Mouse (Mus musculus): ENCODE measurements around the gene BC107364. TPM values are rescaled to one million over a fixed set of nuclear protein-coding genes. Genes with fewer than 3 reads are reported as not detected.
"Not testable (repeated sequence)": the region's sequence is repeated elsewhere in the genome, so short reads cannot be mapped to it uniquely, and the experiment has no call there.

BC107364 gene
- total and polyA plus RNA-seq, 2 experiments from 2014 or later = not detected

DNA sequence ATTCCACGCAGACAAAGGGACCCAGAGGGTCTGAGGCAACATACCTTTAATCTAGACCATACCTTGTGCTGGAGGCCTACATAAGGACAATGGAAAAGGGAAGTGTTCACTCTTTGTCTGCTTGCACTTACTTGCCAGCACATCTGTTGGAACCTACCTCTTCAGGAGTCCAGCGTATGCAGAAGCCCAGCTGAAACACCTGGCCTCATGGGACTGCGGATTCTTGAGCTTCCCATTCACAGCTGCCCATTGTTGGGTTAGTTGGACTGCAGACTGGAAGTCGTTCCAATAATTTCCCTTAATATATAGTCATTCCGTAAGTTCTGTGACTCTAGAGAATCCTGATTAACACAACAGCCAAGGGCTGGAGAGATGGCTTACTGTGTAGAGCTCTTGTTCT lies 20.0 kb upstream of the BC107364 start:
- peaks cover 32% of the 10 kb centered on the region for H3K27me3 ChIP-seq (ENCODE audit: insufficient read depth, low read length)
- 94% methylated on average over 5 of the region's 5 CpGs for WGBS
- DNase-seq (ENCODE audit: low spot score) = no peak

DNA sequence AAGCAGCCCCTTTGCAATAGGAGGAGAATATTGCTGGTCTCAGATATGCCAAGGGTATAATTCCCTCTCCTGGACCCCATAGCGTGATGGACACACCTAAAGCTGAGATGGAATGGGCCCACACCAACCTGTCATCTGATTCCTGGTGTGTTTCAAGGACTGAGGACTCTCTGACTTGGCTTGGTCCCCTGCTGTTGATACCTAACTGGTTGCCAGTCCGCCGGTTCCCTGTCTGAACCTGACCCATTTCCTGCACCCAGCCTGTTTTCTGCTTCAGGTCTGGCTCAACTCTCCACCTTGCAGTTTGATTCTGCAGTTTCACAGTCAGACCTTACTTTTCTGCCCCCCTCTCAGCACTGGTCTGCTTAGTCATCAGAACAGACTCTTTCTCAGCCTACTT lies 17.5 kb upstream of the BC107364 start:
- 82% methylated on average over 3 of the region's 3 CpGs for whole genome bisulfite sequencing
- TF ChIP-seq CTCF (IDR thresholded peaks at IDR 0.05) = no peak
- H3K9me3 ChIP-seq (ENCODE audit: low read length) = no peaks in the 10 kb centered on the region
- ATAC-seq (ENCODE audit: low FRiP score) (no peak), DNase-seq (ENCODE audit: low spot score) (no peak)
- no peaks in the 10 kb centered on the region for H3K36me3 ChIP-seq (ENCODE audit: insufficient read depth, low read length)
- H3K9ac ChIP-seq (replicated peaks; ENCODE audit: low read length, poor library complexity, severe bottlenecking) = no peak overlapping the region
- H3K4me3 ChIP-seq (ENCODE audit: low read depth, low read length) = no peak overlapping the region
- H3K27ac ChIP-seq (ENCODE audit: low read depth, low read length) = no peak overlapping the region
- no peaks in the 10 kb centered on the region for H3K4me1 ChIP-seq (ENCODE audit: insufficient read depth, low read length)
- H3K27me3 ChIP-seq (ENCODE audit: insufficient read depth, low read length) = peaks cover 25% of the 10 kb centered on the region
- H3K4me2 ChIP-seq (ENCODE audit: low read depth, low read length, poor library complexity, severe bottlenecking) = no peak overlapping the region

More for the DNA sequence above, 20.0 kb upstream of the BC107364 start:
- Histone ChIP-seq H3K4me1 (ENCODE audit: insufficient read depth, low read length) (peaks cover 3% of the 10 kb centered on the region; the same call in 1 of the 2 replicates), H3K9ac (replicated peaks; ENCODE audit: low read length, poor library complexity, severe bottlenecking) (no peak overlapping the region), H3K4me2 (ENCODE audit: low read depth, low read length, poor library complexity, severe bottlenecking) (no peak overlapping the region), H3K36me3 (ENCODE audit: insufficient read depth, low read length) (no peaks in the 10 kb centered on the region), H3K27ac (ENCODE audit: low read depth, low read length) (no peak overlapping the region), H3K4me3 (ENCODE audit: low read depth, low read length) (no peak overlapping the region), H3K9me3 (ENCODE audit: low read length) (no peaks in the 10 kb centered on the region)
- no peak for TF ChIP-seq CTCF (IDR thresholded peaks at IDR 0.05)
- ATAC-seq (ENCODE audit: low FRiP score) = no peak

DNA sequence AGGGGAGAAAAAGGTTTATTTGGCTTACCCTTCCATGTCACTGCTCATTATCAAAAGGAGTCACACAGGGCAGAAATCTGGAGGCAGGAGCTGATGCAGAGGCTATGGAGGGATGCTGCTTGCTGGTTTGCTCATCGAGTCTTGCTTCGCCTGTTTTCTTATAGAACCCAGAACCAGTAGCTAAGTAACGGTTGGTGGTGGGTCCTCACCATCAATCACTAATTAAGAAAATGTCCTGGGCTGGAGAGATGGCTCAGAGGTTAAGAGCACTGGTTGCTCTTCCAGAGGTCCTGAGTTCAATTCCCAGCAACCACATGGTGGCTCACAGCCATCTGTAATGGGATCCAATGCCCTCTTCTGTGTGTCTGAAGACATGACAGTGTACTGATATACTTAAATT lies 16.2 kb upstream of the BC107364 start:
- H3K9me3 ChIP-seq (ENCODE audit: low read length); ATAC-seq (ENCODE audit: low FRiP score); H3K27ac ChIP-seq (ENCODE audit: low read depth, low read length); H3K4me3 ChIP-seq (ENCODE audit: low read depth, low read length); H3K4me1 ChIP-seq (ENCODE audit: insufficient read depth, low read length); DNase-seq (ENCODE audit: low spot score); H3K36me3 ChIP-seq (ENCODE audit: insufficient read depth, low read length); H3K4me2 ChIP-seq (ENCODE audit: low read depth, low read length, poor library complexity, severe bottlenecking); H3K9ac ChIP-seq (replicated peaks; ENCODE audit: low read length, poor library complexity, severe bottlenecking): not testable (repeated sequence)
- WGBS = 93% methylated on average over 3 of the region's 3 CpGs
- H3K27me3 ChIP-seq (ENCODE audit: insufficient read depth, low read length) = peaks cover 22% of the 10 kb centered on the region; the same call in 1 of the 2 replicates

DNA sequence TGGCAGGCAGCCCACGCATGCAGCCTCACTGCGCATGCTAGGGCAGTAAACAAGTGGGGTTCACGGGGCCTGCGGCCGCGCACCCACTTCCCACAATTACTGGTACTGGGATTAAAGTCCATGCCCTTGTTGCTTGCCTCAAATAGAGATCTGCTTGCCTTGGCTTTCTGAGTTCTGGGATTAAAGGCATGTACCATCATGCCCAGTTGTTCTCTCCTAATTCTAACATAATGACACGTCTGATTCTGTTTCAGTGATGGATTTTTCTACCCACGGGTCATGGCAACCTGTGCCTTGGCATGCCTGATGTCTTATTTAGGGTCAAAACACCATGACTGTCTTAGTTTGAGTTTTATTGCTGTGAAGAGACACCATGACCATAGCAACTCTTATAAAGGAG lies 15.5 kb upstream of the BC107364 start:
- Histone ChIP-seq H3K36me3 (ENCODE audit: insufficient read depth, low read length) (no peaks in the 10 kb centered on the region), H3K27ac (ENCODE audit: low read depth, low read length) (no peak overlapping the region), H3K27me3 (ENCODE audit: insufficient read depth, low read length) (peaks cover 20% of the 10 kb centered on the region; the same call in 1 of the 2 replicates), H3K9ac (replicated peaks; ENCODE audit: low read length, poor library complexity, severe bottlenecking) (no peak overlapping the region), H3K4me3 (ENCODE audit: low read depth, low read length) (no peak overlapping the region), H3K9me3 (ENCODE audit: low read length) (no peaks in the 10 kb centered on the region), H3K4me1 (ENCODE audit: insufficient read depth, low read length) (no peaks in the 10 kb centered on the region), H3K4me2 (ENCODE audit: low read depth, low read length, poor library complexity, severe bottlenecking) (no peak overlapping the region)
- 89% methylated on average over 8 of the region's 8 CpGs for WGBS
- DNase-seq (ENCODE audit: low spot score) (no peak), ATAC-seq (ENCODE audit: low FRiP score) (no peak)
- no peak for TF ChIP-seq CTCF (IDR thresholded peaks at IDR 0.05)

DNA sequence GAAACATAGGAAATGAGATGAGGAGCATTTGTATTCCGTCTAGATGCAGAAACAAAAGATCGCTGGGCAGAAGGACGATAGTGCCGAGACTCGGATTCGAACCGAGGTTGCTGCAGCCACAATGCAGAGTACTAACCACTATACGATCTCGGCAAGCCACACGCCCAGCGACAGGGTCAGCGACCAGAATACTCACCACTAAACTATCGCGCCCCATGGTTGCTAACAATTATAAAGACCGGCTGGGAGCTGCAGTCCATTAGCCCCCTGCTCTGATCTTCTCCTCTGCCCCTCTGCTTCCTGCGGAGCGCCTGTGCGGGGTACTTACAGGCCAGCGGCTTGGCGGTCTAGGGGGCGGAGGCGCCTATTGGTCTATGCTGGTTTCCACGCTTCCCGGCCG lies 11.8 kb upstream of the BC107364 start:
- Histone ChIP-seq H3K9me3 (ENCODE audit: low read length) (no peaks in the 10 kb centered on the region), H3K27ac (ENCODE audit: low read depth, low read length) (no peak overlapping the region), H3K27me3 (ENCODE audit: insufficient read depth, low read length) (peaks cover 20% of the 10 kb centered on the region; the same call in 1 of the 2 replicates), H3K4me1 (ENCODE audit: insufficient read depth, low read length) (no peaks in the 10 kb centered on the region), H3K4me2 (ENCODE audit: low read depth, low read length, poor library complexity, severe bottlenecking) (no peak overlapping the region), H3K9ac (replicated peaks; ENCODE audit: low read length, poor library complexity, severe bottlenecking) (no peak overlapping the region), H3K36me3 (ENCODE audit: insufficient read depth, low read length) (no peaks in the 10 kb centered on the region), H3K4me3 (ENCODE audit: low read depth, low read length) (no peak overlapping the region)
- DNase-seq (ENCODE audit: low spot score) = no peak
- TF ChIP-seq CTCF (IDR thresholded peaks at IDR 0.05) = no peak
- no peak for ATAC-seq (ENCODE audit: low FRiP score)
- 19% methylated on average over 25 of the region's 25 CpGs for WGBS

DNA sequence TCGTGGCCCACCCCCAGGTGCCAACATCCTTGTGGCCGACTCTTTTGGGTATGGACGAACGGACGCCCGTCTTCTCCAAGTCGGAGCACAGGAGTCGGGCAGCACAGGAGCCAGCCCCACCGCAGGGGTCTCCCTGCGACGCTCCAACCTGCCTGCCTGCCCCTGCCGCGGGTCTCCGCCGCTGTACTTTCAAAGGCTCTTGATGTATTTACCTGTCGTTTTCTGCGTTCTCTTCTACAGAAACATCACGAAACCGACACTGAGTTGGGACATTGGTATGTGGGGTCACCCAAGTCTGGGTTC lies 8.4 kb upstream of the BC107364 start:
- H3K27ac ChIP-seq (ENCODE audit: low read depth, low read length); H3K4me2 ChIP-seq (ENCODE audit: low read depth, low read length, poor library complexity, severe bottlenecking); DNase-seq (ENCODE audit: low spot score); H3K36me3 ChIP-seq (ENCODE audit: insufficient read depth, low read length); H3K4me1 ChIP-seq (ENCODE audit: insufficient read depth, low read length); H3K4me3 ChIP-seq (ENCODE audit: low read depth, low read length); H3K9me3 ChIP-seq (ENCODE audit: low read length); ATAC-seq (ENCODE audit: low FRiP score); H3K9ac ChIP-seq (replicated peaks; ENCODE audit: low read length, poor library complexity, severe bottlenecking): not testable (repeated sequence)
- H3K27me3 ChIP-seq (ENCODE audit: insufficient read depth, low read length) = peaks cover 15% of the 10 kb centered on the region; the same call in 1 of the 2 replicates
- no CpG with 5 or more reads among the region's 19 CpGs for WGBS

DNA sequence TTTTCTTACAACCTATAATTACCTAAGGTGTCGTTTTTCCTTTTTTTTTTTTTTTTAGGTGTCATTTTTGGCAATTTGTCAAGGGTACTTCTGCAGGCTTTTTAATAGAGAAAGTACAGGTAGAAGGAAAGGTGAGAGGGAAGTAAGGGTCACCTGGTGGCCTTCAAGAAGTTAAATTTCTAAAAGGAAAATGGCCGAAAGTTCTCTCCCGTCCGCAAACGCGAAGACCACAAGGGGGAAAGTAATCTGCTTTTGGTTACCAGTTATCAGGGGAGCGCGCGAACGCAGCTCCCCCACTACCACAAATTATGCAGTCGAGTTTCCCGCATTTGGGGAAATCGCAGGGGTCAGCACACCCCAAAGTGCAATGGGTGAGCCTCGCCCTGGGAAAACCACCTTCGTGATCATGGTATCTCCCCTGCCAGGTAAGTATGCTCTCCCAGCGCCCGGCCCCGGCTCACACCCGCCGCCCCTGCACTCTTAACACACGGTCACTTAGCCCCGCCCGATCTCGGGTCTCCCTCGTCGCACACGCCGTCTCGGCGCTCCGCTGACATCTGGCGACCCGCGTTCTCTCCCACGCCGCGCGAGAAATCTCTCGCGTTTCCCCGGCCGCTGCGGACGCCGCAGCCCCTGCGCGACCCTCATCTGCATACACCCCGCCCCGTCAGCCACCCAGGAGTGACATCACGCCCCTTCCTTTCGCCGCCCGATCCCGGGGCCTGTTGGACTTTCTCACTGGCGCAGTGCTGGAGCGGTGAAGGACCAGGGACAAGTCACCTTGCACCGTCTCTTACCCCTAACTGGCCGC lies 7.9 kb upstream of the BC107364 start:
- H3K9me3 ChIP-seq (ENCODE audit: low read length); H3K4me1 ChIP-seq (ENCODE audit: insufficient read depth, low read length); H3K4me2 ChIP-seq (ENCODE audit: low read depth, low read length, poor library complexity, severe bottlenecking); H3K9ac ChIP-seq (replicated peaks; ENCODE audit: low read length, poor library complexity, severe bottlenecking); H3K27ac ChIP-seq (ENCODE audit: low read depth, low read length); ATAC-seq (ENCODE audit: low FRiP score); H3K27me3 ChIP-seq (ENCODE audit: insufficient read depth, low read length); DNase-seq (ENCODE audit: low spot score); H3K4me3 ChIP-seq (ENCODE audit: low read depth, low read length); H3K36me3 ChIP-seq (ENCODE audit: insufficient read depth, low read length): not testable (repeated sequence)
- 0% methylated on average over 1 of the region's 58 CpGs for WGBS

DNA sequence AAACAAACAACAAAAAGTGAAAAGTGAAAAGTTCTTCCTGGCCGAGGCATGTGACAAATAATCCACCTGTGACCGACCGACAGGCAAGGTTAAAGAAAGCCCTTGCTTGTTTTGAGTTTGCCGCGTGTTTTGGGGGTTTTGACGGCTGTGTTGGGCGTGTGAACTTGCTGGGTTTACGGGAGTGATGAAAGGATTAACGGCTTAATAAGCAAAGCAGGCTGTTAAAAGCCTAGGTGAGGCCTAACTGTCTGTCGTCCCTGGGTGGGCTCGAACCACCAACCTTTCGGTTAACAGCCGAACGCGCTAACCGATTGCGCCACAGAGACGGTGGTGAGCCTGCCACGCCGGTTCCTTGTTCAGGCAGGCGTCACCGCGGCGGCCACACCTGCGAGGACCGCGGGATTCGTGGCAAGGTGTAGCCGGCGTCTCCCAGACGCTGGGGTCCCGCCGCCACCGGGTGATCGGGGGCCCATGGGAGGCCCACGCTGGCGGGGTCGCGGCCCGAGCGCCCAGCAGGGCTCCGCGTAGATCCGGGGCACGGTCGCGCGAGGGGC lies 6.9 kb upstream of the BC107364 start:
- not testable (repeated sequence) for H3K4me1 ChIP-seq (ENCODE audit: insufficient read depth, low read length); H3K27me3 ChIP-seq (ENCODE audit: insufficient read depth, low read length); H3K4me3 ChIP-seq (ENCODE audit: low read depth, low read length); H3K4me2 ChIP-seq (ENCODE audit: low read depth, low read length, poor library complexity, severe bottlenecking); H3K9ac ChIP-seq (replicated peaks; ENCODE audit: low read length, poor library complexity, severe bottlenecking); H3K27ac ChIP-seq (ENCODE audit: low read depth, low read length); DNase-seq (ENCODE audit: low spot score); H3K36me3 ChIP-seq (ENCODE audit: insufficient read depth, low read length); ATAC-seq (ENCODE audit: low FRiP score); H3K9me3 ChIP-seq (ENCODE audit: low read length)
- no CpG with 5 or more reads among the region's 48 CpGs for WGBS

DNA sequence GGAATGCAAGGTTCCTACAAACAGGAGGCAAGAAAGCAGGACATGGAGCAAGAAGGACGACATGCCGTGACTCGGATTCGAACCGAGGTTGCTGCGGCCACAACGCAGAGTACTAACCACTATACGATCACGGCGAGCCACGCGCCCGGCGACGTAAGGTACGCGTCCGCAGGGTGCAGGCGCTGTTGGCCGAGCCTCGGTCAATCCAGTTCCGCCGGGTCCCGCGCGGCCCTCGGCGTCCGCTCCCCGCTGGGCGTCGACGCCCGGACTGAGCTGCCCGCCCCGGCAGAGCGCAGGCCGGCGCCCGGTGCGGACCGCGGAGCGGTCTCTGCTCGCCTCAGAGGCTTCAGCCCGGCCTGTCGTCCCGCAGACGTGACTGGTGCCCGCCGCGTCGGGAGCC lies 5.9 kb upstream of the BC107364 start:
- H3K4me1 ChIP-seq (ENCODE audit: insufficient read depth, low read length); H3K4me2 ChIP-seq (ENCODE audit: low read depth, low read length, poor library complexity, severe bottlenecking); H3K4me3 ChIP-seq (ENCODE audit: low read depth, low read length); H3K36me3 ChIP-seq (ENCODE audit: insufficient read depth, low read length); ATAC-seq (ENCODE audit: low FRiP score); H3K9ac ChIP-seq (replicated peaks; ENCODE audit: low read length, poor library complexity, severe bottlenecking); H3K27ac ChIP-seq (ENCODE audit: low read depth, low read length); H3K9me3 ChIP-seq (ENCODE audit: low read length); DNase-seq (ENCODE audit: low spot score); H3K27me3 ChIP-seq (ENCODE audit: insufficient read depth, low read length): not testable (repeated sequence)
- no CpG with 5 or more reads among the region's 53 CpGs for WGBS
